Mouse (Mus musculus): Measurements from ENCODE around the gene Tnc. TPM values are rescaled to one million over a fixed set of nuclear protein-coding genes. Genes with fewer than 3 reads are reported as not detected.
A peak's percentile ranks its signal among the peaks of the same experiment; 100 is the strongest.
"Not testable (repeated sequence)": the region's sequence is repeated elsewhere in the genome, so short reads cannot be mapped to it uniquely, and the experiment has no call there.

Tnc gene
- total and polyA plus RNA-seq, 3 experiments: 0.16 to 1.00 (median 0.41) TPM

DNA sequence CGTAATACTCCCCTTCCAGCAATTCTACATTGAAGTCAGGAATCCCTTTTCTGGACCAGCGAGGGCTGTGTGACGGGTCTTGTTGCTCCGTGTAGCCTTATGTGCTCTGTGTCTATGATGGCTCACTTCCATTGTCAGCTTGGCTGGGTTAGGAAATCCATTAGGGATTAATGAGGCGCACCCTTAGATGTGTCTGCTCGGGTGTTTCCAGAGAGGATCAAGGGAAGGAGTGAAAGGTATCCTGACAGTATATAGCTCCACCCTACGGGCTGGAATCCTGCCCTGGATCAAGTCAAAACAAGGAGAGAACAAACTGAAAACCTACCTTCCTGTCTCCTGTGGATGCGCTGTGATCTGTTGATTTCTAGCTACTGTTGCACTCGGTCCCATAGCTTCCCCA lies 96.8 kb downstream of the Tnc start:
- 82% methylated on average over 9 of the region's 9 CpGs for WGBS
- intact Hi-C loops (cut with DNase I): no loop called here

DNA sequence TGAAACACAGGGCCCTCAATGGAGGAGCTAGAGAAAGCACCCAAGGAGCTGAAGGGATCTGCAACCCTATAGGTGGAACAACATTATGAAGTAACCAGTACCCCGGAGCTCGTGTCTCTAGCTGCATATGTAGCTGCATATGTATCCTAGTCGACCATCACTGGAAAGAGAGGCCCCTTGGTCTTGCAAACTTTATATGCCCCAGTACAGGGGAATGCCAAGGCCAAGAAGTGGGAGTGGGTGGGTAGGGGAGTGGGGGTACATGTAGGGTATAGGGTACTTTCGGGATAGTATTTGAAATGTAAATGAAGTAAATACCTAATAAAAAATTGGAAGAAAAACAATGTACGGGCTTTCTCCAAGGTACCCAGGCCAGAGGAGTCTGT lies 98.1 kb downstream of the Tnc start:
- H3K27me3 ChIP-seq (ENCODE audit: control insufficient read depth, insufficient read depth, low read length); H3K4me3 ChIP-seq; H3K27ac ChIP-seq; H3K4me1 ChIP-seq (ENCODE audit: control insufficient read depth, insufficient read depth, low read length); DNase-seq; H3K79me2 ChIP-seq (replicated peaks; ENCODE audit: control insufficient read depth, insufficient read depth, low read length); H3K36me3 ChIP-seq (ENCODE audit: control insufficient read depth, insufficient read depth, low read length); H3K9ac ChIP-seq (ENCODE audit: low read depth, low read length): not testable (repeated sequence)
- intact Hi-C loops (cut with DNase I): loop anchor here (1.0 to 2.0 kb wide), 4 partner anchors 262 to 580 kb away; no protein-coding TSS in a partner anchor
- WGBS: 84% methylated on average over 5 of the region's 5 CpGs

More for the DNA sequence above, 96.8 kb downstream of the Tnc start:
- Histone ChIP-seq H3K4me3 (no peak overlapping the region), H3K79me2 (replicated peaks; ENCODE audit: control insufficient read depth, insufficient read depth, low read length) (no peaks in the 10 kb centered on the region), H3K9ac (ENCODE audit: low read depth, low read length) (no peak overlapping the region), H3K27me3 (ENCODE audit: control insufficient read depth, insufficient read depth, low read length) (no peaks in the 10 kb centered on the region), H3K27ac (no peak overlapping the region), H3K36me3 (ENCODE audit: control insufficient read depth, insufficient read depth, low read length) (no peaks in the 10 kb centered on the region), H3K4me1 (ENCODE audit: control insufficient read depth, insufficient read depth, low read length) (no peaks in the 10 kb centered on the region)
- no peak for DNase-seq
- TF ChIP-seq EP300 (IDR thresholded peaks at IDR 0.05; ENCODE audit: insufficient read depth, low read depth, low read length) (no peak), POLR2A (IDR thresholded peaks at IDR 0.05; ENCODE audit: insufficient read depth, low read depth, low read length) (no peak), CTCF (IDR thresholded peaks at IDR 0.05) (no peak)

GRCm38 (mm10) chr4:63948066-63948687 lies 98.6 kb downstream of the Tnc start:
- H3K36me3 ChIP-seq (ENCODE audit: control insufficient read depth, insufficient read depth, low read length): no peaks in the 10 kb centered on the region
- 33% methylated on average over 12 of the region's 12 CpGs for WGBS
- intact Hi-C loops (cut with DNase I): loop anchor here (1.0 to 2.0 kb wide), 4 partner anchors 262 to 579 kb away; no protein-coding TSS in a partner anchor
- H3K79me2 ChIP-seq (replicated peaks; ENCODE audit: control insufficient read depth, insufficient read depth, low read length): no peaks in the 10 kb centered on the region
- H3K27me3 ChIP-seq (ENCODE audit: control insufficient read depth, insufficient read depth, low read length): no peaks in the 10 kb centered on the region
- H3K4me1 ChIP-seq (ENCODE audit: control insufficient read depth, insufficient read depth, low read length): no peaks in the 10 kb centered on the region
- DNase-seq: peak; percentile 40 to 54
- H3K9ac ChIP-seq (ENCODE audit: low read depth, low read length): no peak overlapping the region
- no peak for TF ChIP-seq POLR2A (IDR thresholded peaks at IDR 0.05; ENCODE audit: insufficient read depth, low read depth, low read length)
- TF ChIP-seq CTCF (IDR thresholded peaks at IDR 0.05): peak; percentile 93
- TF ChIP-seq EP300 (IDR thresholded peaks at IDR 0.05; ENCODE audit: insufficient read depth, low read depth, low read length): 0 out of 2 replicates have a peak, but pooled peaks have one; percentile 47
- no peak overlapping the region for H3K27ac ChIP-seq
- H3K4me3 ChIP-seq: no peak overlapping the region

DNA sequence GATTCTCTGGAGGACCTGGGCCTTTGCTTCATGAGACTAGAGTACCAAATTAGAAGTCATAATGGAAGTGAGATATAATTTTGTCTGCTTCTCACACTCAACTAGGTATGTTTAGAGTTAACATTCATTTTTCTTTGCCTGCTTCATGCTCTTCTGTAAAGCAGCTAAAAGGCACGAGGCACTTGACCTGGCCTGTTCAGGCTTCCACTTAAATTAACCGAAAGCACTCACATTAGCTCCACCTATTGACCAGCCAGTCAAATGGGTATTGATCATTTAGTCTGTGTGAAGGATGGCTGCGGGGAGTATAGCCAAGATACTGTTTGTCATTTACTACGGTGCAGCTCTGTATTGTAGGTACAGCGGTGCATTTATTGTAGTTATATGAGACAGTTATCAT lies 103.0 kb downstream of the Tnc start:
- 77% methylated on average over 5 of the region's 5 CpGs for WGBS
- Histone ChIP-seq H3K79me2 (replicated peaks; ENCODE audit: control insufficient read depth, insufficient read depth, low read length) (no peaks in the 10 kb centered on the region), H3K27me3 (ENCODE audit: control insufficient read depth, insufficient read depth, low read length) (no peaks in the 10 kb centered on the region), H3K4me3 (no peak overlapping the region), H3K27ac (no peak overlapping the region), H3K9ac (ENCODE audit: low read depth, low read length) (no peak overlapping the region), H3K36me3 (ENCODE audit: control insufficient read depth, insufficient read depth, low read length) (no peaks in the 10 kb centered on the region), H3K4me1 (ENCODE audit: control insufficient read depth, insufficient read depth, low read length) (no peaks in the 10 kb centered on the region)
- intact Hi-C loops (cut with DNase I): no loop called here
- DNase-seq: no peak
- TF ChIP-seq EP300 (IDR thresholded peaks at IDR 0.05; ENCODE audit: insufficient read depth, low read depth, low read length) (no peak), CTCF (IDR thresholded peaks at IDR 0.05) (no peak), POLR2A (IDR thresholded peaks at IDR 0.05; ENCODE audit: insufficient read depth, low read depth, low read length) (no peak)

DNA sequence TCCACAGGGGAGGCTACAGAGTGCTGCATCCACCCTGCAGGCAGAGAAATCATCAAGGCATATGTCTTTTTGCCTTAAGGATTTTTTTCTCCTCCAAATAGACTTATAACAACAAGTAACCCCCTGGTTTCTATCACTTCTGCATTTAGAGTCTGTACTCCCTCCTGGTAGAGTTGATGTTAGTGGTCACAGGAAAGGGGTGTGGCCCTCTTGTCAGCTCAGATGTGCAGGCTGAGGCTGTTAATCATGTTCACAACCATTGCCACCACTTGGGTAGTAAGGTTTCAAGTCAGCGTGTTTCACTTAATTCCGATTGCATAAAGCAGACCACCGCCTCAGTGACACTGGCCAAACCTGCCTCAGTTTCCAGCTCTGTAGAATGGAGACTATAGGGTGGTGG lies 103.9 kb downstream of the Tnc start:
- TF ChIP-seq CTCF (IDR thresholded peaks at IDR 0.05): no peak
- no peak for TF ChIP-seq POLR2A (IDR thresholded peaks at IDR 0.05; ENCODE audit: insufficient read depth, low read depth, low read length)
- no peak for TF ChIP-seq EP300 (IDR thresholded peaks at IDR 0.05; ENCODE audit: insufficient read depth, low read depth, low read length)
- Histone ChIP-seq H3K27me3 (ENCODE audit: control insufficient read depth, insufficient read depth, low read length) (no peaks in the 10 kb centered on the region), H3K4me1 (ENCODE audit: control insufficient read depth, insufficient read depth, low read length) (no peaks in the 10 kb centered on the region), H3K27ac (no peak overlapping the region), H3K79me2 (replicated peaks; ENCODE audit: control insufficient read depth, insufficient read depth, low read length) (no peaks in the 10 kb centered on the region), H3K9ac (ENCODE audit: low read depth, low read length) (no peak overlapping the region), H3K4me3 (no peak overlapping the region), H3K36me3 (ENCODE audit: control insufficient read depth, insufficient read depth, low read length) (no peaks in the 10 kb centered on the region)
- peak in 1 of 2 experiments; percentile 7 for DNase-seq
- intact Hi-C loops (cut with DNase I): no loop called here
- 86% methylated on average over 3 of the region's 3 CpGs for WGBS

DNA sequence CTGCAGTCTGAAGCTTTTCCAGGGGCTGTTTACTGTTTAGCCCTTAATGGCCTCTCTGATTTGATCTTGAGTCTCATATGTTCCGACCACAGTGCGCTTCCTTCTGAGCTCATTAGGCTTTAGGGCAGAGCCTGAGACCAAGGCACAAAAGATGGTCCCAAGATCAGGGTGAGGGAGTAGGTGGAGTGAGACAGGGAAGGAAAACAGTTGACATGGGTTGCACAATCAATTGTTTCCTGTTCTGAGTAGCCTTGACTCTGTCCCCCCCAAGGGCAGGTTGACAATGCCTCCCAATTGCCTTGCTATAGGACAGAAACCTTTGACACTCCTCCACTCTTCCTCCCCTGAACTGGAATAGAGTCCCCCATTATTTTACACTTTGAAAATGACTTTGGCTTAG lies 105.4 kb downstream of the Tnc start:
- intact Hi-C loops (cut with DNase I): no loop called here
- 80% methylated on average over 2 of the region's 2 CpGs for WGBS

More for the DNA sequence above, 105.4 kb downstream of the Tnc start:
- Histone ChIP-seq H3K36me3 (ENCODE audit: control insufficient read depth, insufficient read depth, low read length) (no peaks in the 10 kb centered on the region), H3K27me3 (ENCODE audit: control insufficient read depth, insufficient read depth, low read length) (no peaks in the 10 kb centered on the region), H3K4me3 (no peak overlapping the region), H3K79me2 (replicated peaks; ENCODE audit: control insufficient read depth, insufficient read depth, low read length) (no peaks in the 10 kb centered on the region), H3K9ac (ENCODE audit: low read depth, low read length) (no peak overlapping the region), H3K27ac (no peak overlapping the region), H3K4me1 (ENCODE audit: control insufficient read depth, insufficient read depth, low read length) (no peaks in the 10 kb centered on the region)
- no peak for DNase-seq
- TF ChIP-seq POLR2A (IDR thresholded peaks at IDR 0.05; ENCODE audit: insufficient read depth, low read depth, low read length) (no peak), CTCF (IDR thresholded peaks at IDR 0.05) (no peak), EP300 (IDR thresholded peaks at IDR 0.05; ENCODE audit: insufficient read depth, low read depth, low read length) (no peak)

All from heart, adult 2 months (tissue).